Mouse (Mus musculus) G1E (cell line): Measurements from ENCODE around the gene Szrd1. TPM values are rescaled to one million over a fixed set of nuclear protein-coding genes. Genes with fewer than 3 reads are reported as not detected.

ENCODE experiments used
- ATAC-seq: 2 replicates; pipeline ENCODE4 v1.8.0; 2016; ENCODE audit warnings: mild to moderate bottlenecking; ENCODE audit not compliant: insufficient number of reproducible peaks, poor library complexity, low FRiP score, severe bottlenecking; ENCODE audit errors: extremely low read depth
- DNase-seq: peaks from one replicate; pipeline ENCODE4 v3.0.0; 2012; ENCODE audit warnings: low spot score
- H3K27me3 ChIP-seq: 2 replicates; pipeline ENCODE4 v1.6.1; 2012; ENCODE audit warnings: mild to moderate bottlenecking, low read length, inconsistent platforms; ENCODE audit not compliant: insufficient read depth
- H3K36me3 ChIP-seq: replicated peaks from 2 replicates; pipeline ENCODE3; 2012; ENCODE audit warnings: mild to moderate bottlenecking, inconsistent platforms
- H3K4me1 ChIP-seq: 2 replicates; pipeline ENCODE4 v1.6.1; 2012; ENCODE audit warnings: low read depth, low read length, inconsistent platforms, mixed read lengths; ENCODE audit not compliant: insufficient read depth
- H3K4me3 ChIP-seq: 2 replicates; pipeline ENCODE4 v1.5.1; 2012; ENCODE audit warnings: low read depth, mild to moderate bottlenecking, inconsistent platforms, low read length, moderate library complexity, mixed read lengths
- H3K9me3 ChIP-seq: replicated peaks from 2 replicates; pipeline ENCODE4 v1.6.1; 2012; ENCODE audit warnings: inconsistent platforms
- CTCF ChIP-seq: IDR thresholded peaks from 2 replicates; pipeline ENCODE4 v1.5.1; 2012; ENCODE audit warnings: low read depth, low read length, inconsistent platforms, mixed read lengths
- GATA1 ChIP-seq: IDR thresholded peaks from 2 replicates; pipeline ENCODE4 v1.6.1; 2012; ENCODE audit warnings: borderline replicate concordance, low read length, inconsistent platforms, mixed read lengths
- GATA2 ChIP-seq: IDR thresholded peaks from 2 replicates; pipeline ENCODE4 v1.6.1; 2012; ENCODE audit warnings: low read depth, low read length, inconsistent platforms, borderline replicate concordance
- POLR2AphosphoS5 ChIP-seq: IDR thresholded peaks from 2 replicates; pipeline ENCODE4 v1.6.1; 2012; ENCODE audit warnings: low read depth, low read length, inconsistent platforms; ENCODE audit not compliant: insufficient replicate concordance
- TAL1 ChIP-seq: conservative IDR thresholded peaks from 2 replicates; pipeline ENCODE4 v1.6.1; 2012; ENCODE audit warnings: low read depth, low read length, inconsistent platforms, mixed read lengths
- polyA plus RNA-seq: library from polyadenylated mRNA; stranded (reverse); fragments of >175 nt; gene quantifications from 2 replicates; pipeline ENCODE4 v1.2.3, GENCODE M21; 2012
- total RNA-seq, 2 experiments: library from RNA; stranded (forward) in 1 of 2; stranded (reverse) in 1 of 2; fragments of 200-1000 nt in 1 of 2; fragments of >200 nt in 1 of 2; fragmentation: Nextera tagmentation in 1 of 2; gene quantifications; 2 replicates each; pipeline ENCODE4 v1.2.3; 2014 to 2017

Gene Szrd1
- total and polyA plus RNA-seq, 3 experiments, result 37.2 to 150 (median 64.5) TPM

DNA sequence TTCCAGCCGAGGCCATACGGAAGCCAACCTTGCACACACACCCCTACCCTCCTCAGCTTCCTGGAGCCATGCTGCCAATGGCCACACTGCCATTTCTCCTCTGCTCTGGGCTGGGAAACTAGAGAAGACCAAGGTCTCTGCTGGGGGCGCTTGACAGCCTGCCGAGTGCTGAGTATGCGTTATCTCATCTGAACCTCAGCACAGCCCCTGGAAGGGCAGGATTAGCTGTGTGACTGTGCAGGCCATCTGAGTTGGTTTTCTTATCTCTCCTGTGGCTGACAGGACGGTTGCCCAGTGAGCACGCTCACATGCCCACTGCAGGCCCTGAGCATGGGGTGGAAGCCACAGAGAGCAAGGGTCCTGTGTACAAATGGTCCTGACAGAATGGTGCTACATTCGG is 70.9 kb downstream of the Szrd1 start:
- Histone ChIP-seq H3K4me1 (peaks cover 49% of the 10 kb centered on the region), H3K9me3 (no peaks in the 10 kb centered on the region), H3K36me3 (peaks cover 94% of the 10 kb centered on the region), H3K4me3 (peak overlapping the region; percentile 51; the same call in 1 of the 2 replicates), H3K27me3 (no peaks in the 10 kb centered on the region)
- peak; percentile 83 for ATAC-seq
- TF ChIP-seq TAL1, result no peak
- no peak for TF ChIP-seq GATA1
- DNase-seq, result peak; percentile 56

DNA sequence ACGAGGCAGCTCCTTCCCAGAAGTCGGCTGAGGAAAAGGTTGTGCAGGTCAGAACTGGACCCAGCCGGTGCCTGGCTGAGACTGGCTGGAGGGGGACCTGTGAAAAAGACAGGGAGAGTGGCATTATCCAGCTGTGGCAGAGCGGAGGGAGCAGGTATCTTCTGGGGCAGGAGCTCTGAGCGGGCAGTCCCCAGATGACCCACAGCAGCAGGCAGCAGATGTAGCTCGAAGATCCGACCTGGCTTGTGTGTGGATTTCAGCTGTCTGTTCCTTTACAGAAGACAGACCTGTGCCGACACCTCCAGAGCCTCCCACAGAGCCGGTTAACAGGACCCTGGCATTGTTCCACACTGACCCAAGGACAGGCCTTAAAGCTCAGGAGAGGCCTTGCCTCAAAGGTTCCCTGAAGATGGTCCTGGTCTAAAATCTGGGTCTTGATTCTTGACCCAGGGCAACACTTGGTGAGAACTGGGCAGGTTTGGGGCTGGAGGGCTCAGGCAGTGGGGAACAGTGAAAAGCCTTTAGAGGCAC is 72.0 kb downstream of the Szrd1 start:
- H3K4me1 ChIP-seq, result peaks cover 44% of the 10 kb centered on the region
- no peak overlapping the region for H3K4me3 ChIP-seq
- TF ChIP-seq GATA1 (no peak), GATA2 (no peak), TAL1 (no peak), POLR2AphosphoS5 (no peak), CTCF (no peak)
- no peak for DNase-seq
- ATAC-seq, result no peak
- no peaks in the 10 kb centered on the region for H3K27me3 ChIP-seq
- peaks cover 83% of the 10 kb centered on the region for H3K36me3 ChIP-seq
- no peaks in the 10 kb centered on the region for H3K9me3 ChIP-seq

DNA sequence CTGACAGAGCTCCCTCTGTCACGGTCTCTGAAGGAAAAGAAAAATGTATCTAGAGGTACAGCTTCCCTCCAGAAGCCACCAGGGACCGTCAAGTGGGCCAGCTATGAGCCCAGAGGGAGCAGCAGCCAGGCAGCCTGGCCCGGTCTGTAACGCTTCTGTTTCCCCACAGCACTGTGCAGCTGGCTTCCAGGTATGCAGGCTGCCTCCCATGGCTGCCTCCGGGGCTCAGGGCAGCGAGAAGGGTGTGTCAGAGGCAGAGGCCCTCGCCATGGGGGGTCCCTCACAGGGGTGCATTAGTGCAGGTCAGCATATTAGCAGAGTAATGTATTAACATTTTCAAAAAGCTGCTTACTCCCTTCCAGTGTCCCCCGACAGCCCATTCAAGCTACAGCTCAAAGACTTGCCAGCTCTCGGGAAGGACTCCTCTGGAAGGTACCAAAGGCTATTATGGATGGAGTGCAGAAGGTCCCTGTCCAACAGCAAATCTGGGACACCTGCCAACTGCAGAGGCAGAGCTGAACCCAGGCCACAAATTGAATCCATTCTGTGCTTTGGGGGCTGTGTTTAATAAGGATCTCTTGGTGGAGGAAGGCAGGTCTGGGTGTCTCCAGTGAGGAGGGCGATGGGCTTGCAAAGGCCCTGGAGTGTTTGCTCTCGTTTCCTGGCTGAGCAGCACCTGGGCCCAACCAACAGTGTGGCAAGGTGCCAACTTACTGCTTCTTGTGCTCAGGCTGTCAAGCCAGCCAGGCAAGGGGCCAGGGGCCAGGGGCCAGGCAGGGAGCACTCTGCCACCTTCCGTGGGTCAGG is 72.7 kb downstream of the Szrd1 start:
- ATAC-seq (no peak), DNase-seq (no peak)
- Histone ChIP-seq H3K27me3 (no peaks in the 10 kb centered on the region), H3K4me1 (peaks cover 43% of the 10 kb centered on the region), H3K36me3 (peaks cover 76% of the 10 kb centered on the region), H3K4me3 (no peak overlapping the region), H3K9me3 (no peaks in the 10 kb centered on the region)
- TF ChIP-seq GATA2, result no peak
- TF ChIP-seq POLR2AphosphoS5, result no peak
- no peak for TF ChIP-seq GATA1
- TF ChIP-seq TAL1, result no peak
- no peak for TF ChIP-seq CTCF

DNA sequence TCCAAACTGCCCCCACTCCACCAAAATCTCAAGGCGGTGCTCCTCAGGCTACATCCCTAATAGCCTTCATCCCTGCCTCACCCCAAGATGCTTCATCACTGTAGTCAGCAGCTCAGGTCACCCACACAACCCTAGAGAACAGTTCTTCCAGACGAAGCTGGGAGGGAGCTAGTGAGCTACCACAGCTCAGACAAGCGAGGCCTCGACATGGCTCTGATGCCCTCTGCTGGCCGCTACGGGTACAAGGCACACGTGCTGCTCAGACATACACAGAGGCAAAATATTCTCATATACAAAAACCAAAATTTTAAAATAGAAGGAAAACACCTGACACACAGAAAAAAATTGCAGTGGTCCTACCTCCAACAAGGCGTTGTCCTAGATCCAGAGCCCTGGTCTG is 74.5 kb downstream of the Szrd1 start:
- Histone ChIP-seq H3K9me3 (no peaks in the 10 kb centered on the region), H3K27me3 (no peaks in the 10 kb centered on the region), H3K36me3 (peaks cover 58% of the 10 kb centered on the region), H3K4me1 (peaks cover 40% of the 10 kb centered on the region), H3K4me3 (no peak overlapping the region)
- DNase-seq, result peak; percentile 76
- peak; percentile 43 for ATAC-seq
- TF ChIP-seq GATA2 (no peak), CTCF (peak; percentile 53)

DNA sequence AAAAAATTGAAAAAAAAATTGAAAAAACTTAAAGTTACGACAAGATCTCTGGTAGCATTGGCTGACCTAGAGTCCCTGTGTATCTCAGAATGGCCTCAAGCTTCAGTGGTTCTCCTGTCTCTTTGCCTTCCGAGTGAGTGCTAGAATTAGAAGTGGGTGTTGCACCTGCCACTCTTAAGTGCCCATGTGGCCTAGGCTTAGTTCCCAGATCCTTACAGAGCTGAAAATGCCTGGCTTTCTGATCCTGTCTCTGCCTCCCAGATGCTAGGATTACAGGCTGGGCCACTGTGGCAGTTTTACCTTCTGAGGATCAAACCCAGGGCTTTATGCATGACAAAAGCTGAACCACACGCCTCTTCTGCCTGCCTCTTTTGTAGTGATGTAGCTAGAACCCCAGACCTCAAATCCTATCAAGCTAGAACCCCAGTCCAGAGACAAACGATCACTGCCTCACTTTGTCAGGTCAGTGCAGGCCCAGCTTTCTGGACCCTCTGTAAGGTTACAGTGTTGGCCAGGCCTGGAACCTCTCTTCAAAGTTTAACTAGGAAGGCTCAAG is 75.4 kb downstream of the Szrd1 start:
- Histone ChIP-seq H3K36me3 (peaks cover 49% of the 10 kb centered on the region), H3K4me1 (peaks cover 37% of the 10 kb centered on the region), H3K4me3 (no peak overlapping the region), H3K27me3 (no peaks in the 10 kb centered on the region), H3K9me3 (no peaks in the 10 kb centered on the region)
- no peak for DNase-seq
- ATAC-seq, result no peak
- TF ChIP-seq TAL1 (no peak), CTCF (no peak), POLR2AphosphoS5 (no peak), GATA2 (no peak), GATA1 (no peak)

Other genes starting within 250 kb of the Szrd1 start
- 0.34 TPM in 1 of 2 replicates, not detected in the other for gene Padi2, start 233.4 kb downstream of the Szrd1 start, total RNA-seq (2014; fragmentation: Nextera tagmentation)
- gene Padi2, start 233.4 kb downstream of the Szrd1 start, total RNA-seq (2017), result 0.46 and 0.82 TPM in 2 replicates
- gene Padi2, start 233.4 kb downstream of the Szrd1 start, polyA plus RNA-seq, result 0.11 and 0.21 TPM in 2 replicates
- gene Sdhb, start 178.6 kb downstream of the Szrd1 start, total RNA-seq (2014; fragmentation: Nextera tagmentation), result 51.2 and 51.7 TPM in 2 replicates
- gene Sdhb, start 178.6 kb downstream of the Szrd1 start, total RNA-seq (2017), result 100 and 103 TPM in 2 replicates
- 105 and 142 TPM in 2 replicates for gene Sdhb, start 178.6 kb downstream of the Szrd1 start, polyA plus RNA-seq
- gene Atp13a2, start 152.9 kb downstream of the Szrd1 start, total RNA-seq (2014; fragmentation: Nextera tagmentation), result 22.3 and 34.0 TPM in 2 replicates
- 21.4 and 26.6 TPM in 2 replicates for gene Atp13a2, start 152.9 kb downstream of the Szrd1 start, total RNA-seq (2017)
- 67.7 and 124 TPM in 2 replicates for gene Atp13a2, start 152.9 kb downstream of the Szrd1 start, polyA plus RNA-seq
- gene Mfap2, start 129.4 kb downstream of the Szrd1 start, total RNA-seq (2014; fragmentation: Nextera tagmentation), result not detected in 2 replicates
- gene Mfap2, start 129.4 kb downstream of the Szrd1 start, total RNA-seq (2017), result not detected in 2 replicates
- gene Mfap2, start 129.4 kb downstream of the Szrd1 start, polyA plus RNA-seq, result not detected in 2 replicates
- gene Crocc, start 79.2 kb downstream of the Szrd1 start, total RNA-seq (2014; fragmentation: Nextera tagmentation), result 1.7 and 3.4 TPM in 2 replicates
- 3.0 and 3.4 TPM in 2 replicates for gene Crocc, start 79.2 kb downstream of the Szrd1 start, total RNA-seq (2017)
- 5.3 and 7.1 TPM in 2 replicates for gene Crocc, start 79.2 kb downstream of the Szrd1 start, polyA plus RNA-seq
- gene Necap2, start 61.4 kb downstream of the Szrd1 start, total RNA-seq (2014; fragmentation: Nextera tagmentation), result 43.9 and 51.5 TPM in 2 replicates
- gene Necap2, start 61.4 kb downstream of the Szrd1 start, total RNA-seq (2017), result 61.9 and 62.4 TPM in 2 replicates
- gene Necap2, start 61.4 kb downstream of the Szrd1 start, polyA plus RNA-seq, result 91.8 and 101 TPM in 2 replicates
- not detected in 2 replicates for gene Spata21, start 51.4 kb downstream of the Szrd1 start, total RNA-seq (2014; fragmentation: Nextera tagmentation)
- not detected in 2 replicates for gene Spata21, start 51.4 kb downstream of the Szrd1 start, total RNA-seq (2017)
- gene Spata21, start 51.4 kb downstream of the Szrd1 start, polyA plus RNA-seq, result not detected in 2 replicates
- gene Fbxo42, start 8.1 kb upstream of the Szrd1 start, total RNA-seq (2014; fragmentation: Nextera tagmentation), result 30.3 and 36.7 TPM in 2 replicates
- gene Fbxo42, start 8.1 kb upstream of the Szrd1 start, total RNA-seq (2017), result 7.6 and 8.3 TPM in 2 replicates
- 14.3 and 15.5 TPM in 2 replicates for gene Fbxo42, start 8.1 kb upstream of the Szrd1 start, polyA plus RNA-seq
- gene Rsg1, start 74.2 kb upstream of the Szrd1 start, total RNA-seq (2014; fragmentation: Nextera tagmentation), result 1.0 and 2.0 TPM in 2 replicates
- gene Rsg1, start 74.2 kb upstream of the Szrd1 start, total RNA-seq (2017), result 0.93 and 1.6 TPM in 2 replicates
- 0.56 and 0.87 TPM in 2 replicates for gene Rsg1, start 74.2 kb upstream of the Szrd1 start, polyA plus RNA-seq
- gene Arhgef19, start 99.7 kb upstream of the Szrd1 start, total RNA-seq (2014; fragmentation: Nextera tagmentation), result not detected in 2 replicates
- 0.06 TPM in 1 of 2 replicates, not detected in the other for gene Arhgef19, start 99.7 kb upstream of the Szrd1 start, total RNA-seq (2017)
- not detected in 2 replicates for gene Arhgef19, start 99.7 kb upstream of the Szrd1 start, polyA plus RNA-seq
- not detected in 2 replicates for gene Epha2, start 161.5 kb upstream of the Szrd1 start, total RNA-seq (2014; fragmentation: Nextera tagmentation)
- not detected in 2 replicates for gene Epha2, start 161.5 kb upstream of the Szrd1 start, total RNA-seq (2017)
- gene Epha2, start 161.5 kb upstream of the Szrd1 start, polyA plus RNA-seq, result not detected in 2 replicates
- gene Fam131c, start 228.4 kb upstream of the Szrd1 start, total RNA-seq (2014; fragmentation: Nextera tagmentation), result not detected in 2 replicates
- gene Fam131c, start 228.4 kb upstream of the Szrd1 start, total RNA-seq (2017), result not detected in 2 replicates
- gene Fam131c, start 228.4 kb upstream of the Szrd1 start, polyA plus RNA-seq, result not detected in 2 replicates